Mouse (Mus musculus): ENCODE data around the gene Slc5a5. TPM values are rescaled to one million over a fixed set of nuclear protein-coding genes. Genes with fewer than 3 reads are reported as not detected.

Slc5a5 gene
- polyA plus RNA-seq, 1 experiment from 2014 or later: 0.11 TPM

GRCm38 (mm10) chr8:70876382-70876781 lies 16.2 kb downstream of the Slc5a5 start:
- ATAC-seq (ENCODE audit: low read depth): no peak
- Histone ChIP-seq H3K27ac (ENCODE audit: low read length) (no peak overlapping the region), H3K9ac (ENCODE audit: low read depth, low read length) (no peak overlapping the region), H3K4me3 (ENCODE audit: low read depth, low read length) (no peak overlapping the region), H3K4me2 (ENCODE audit: low read depth, low read length) (no peak overlapping the region), H3K4me1 (ENCODE audit: control insufficient read depth, low read depth, low read length) (peaks cover 16% of the 10 kb centered on the region), H3K36me3 (ENCODE audit: control insufficient read depth, insufficient read depth) (no peaks in the 10 kb centered on the region), H3K27me3 (ENCODE audit: control insufficient read depth, insufficient read depth, low read depth, low read length) (peaks cover 13% of the 10 kb centered on the region), H3K9me3 (replicated peaks; ENCODE audit: control insufficient read depth, low read length) (no peaks in the 10 kb centered on the region)
- 36% methylated on average over 4 of the region's 4 CpGs for WGBS (ENCODE audit: insufficient replicate concordance)

- no peak for ATAC-seq (ENCODE audit: low read depth)
- WGBS (ENCODE audit: insufficient replicate concordance): 77% methylated on average over 13 of the region's 13 CpGs
- Histone ChIP-seq H3K9me3 (replicated peaks; ENCODE audit: control insufficient read depth, low read length) (no peaks in the 10 kb centered on the region), H3K4me1 (ENCODE audit: control insufficient read depth, low read depth, low read length) (peaks cover 23% of the 10 kb centered on the region), H3K4me3 (ENCODE audit: low read depth, low read length) (no peak overlapping the region), H3K27me3 (ENCODE audit: control insufficient read depth, insufficient read depth, low read depth, low read length) (peaks cover 2% of the 10 kb centered on the region; the same call in 1 of the 2 replicates), H3K9ac (ENCODE audit: low read depth, low read length) (no peak overlapping the region), H3K36me3 (ENCODE audit: control insufficient read depth, insufficient read depth) (no peaks in the 10 kb centered on the region), H3K27ac (ENCODE audit: low read length) (no peak overlapping the region), H3K4me2 (ENCODE audit: low read depth, low read length) (no peak overlapping the region)
Observed at GRCm38 (mm10) chr8:70874441-70874840, 18.1 kb downstream of the Slc5a5 start.

GRCm38 (mm10) chr8:70873364-70873985 lies 19.1 kb downstream of the Slc5a5 start, which contains the start of gene Ccdc124:
Gene Ccdc124 (minus strand): TSS chr8:70873935.
- peak within 1 kb of the TSS; percentile 76 for H3K9ac ChIP-seq (ENCODE audit: low read depth, low read length)
- ATAC-seq (ENCODE audit: low read depth): peak; percentile 87
- peak within 1 kb of the TSS; percentile 70 for H3K4me2 ChIP-seq (ENCODE audit: low read depth, low read length)
- no peaks in the 10 kb centered on the region for H3K27me3 ChIP-seq (ENCODE audit: control insufficient read depth, insufficient read depth, low read depth, low read length)
- WGBS (ENCODE audit: insufficient replicate concordance): under 1% methylated on average over 46 of the region's 46 CpGs
- H3K4me1 ChIP-seq (ENCODE audit: control insufficient read depth, low read depth, low read length): peaks cover 33% of the 10 kb centered on the region
- peak within 1 kb of the TSS; percentile 75 for H3K4me3 ChIP-seq (ENCODE audit: low read depth, low read length)
- no peaks in the 10 kb centered on the region for H3K9me3 ChIP-seq (replicated peaks; ENCODE audit: control insufficient read depth, low read length)
- no peaks in the 10 kb centered on the region for H3K36me3 ChIP-seq (ENCODE audit: control insufficient read depth, insufficient read depth)
- peak within 1 kb of the TSS; percentile 64 for H3K27ac ChIP-seq (ENCODE audit: low read length)

DNA sequence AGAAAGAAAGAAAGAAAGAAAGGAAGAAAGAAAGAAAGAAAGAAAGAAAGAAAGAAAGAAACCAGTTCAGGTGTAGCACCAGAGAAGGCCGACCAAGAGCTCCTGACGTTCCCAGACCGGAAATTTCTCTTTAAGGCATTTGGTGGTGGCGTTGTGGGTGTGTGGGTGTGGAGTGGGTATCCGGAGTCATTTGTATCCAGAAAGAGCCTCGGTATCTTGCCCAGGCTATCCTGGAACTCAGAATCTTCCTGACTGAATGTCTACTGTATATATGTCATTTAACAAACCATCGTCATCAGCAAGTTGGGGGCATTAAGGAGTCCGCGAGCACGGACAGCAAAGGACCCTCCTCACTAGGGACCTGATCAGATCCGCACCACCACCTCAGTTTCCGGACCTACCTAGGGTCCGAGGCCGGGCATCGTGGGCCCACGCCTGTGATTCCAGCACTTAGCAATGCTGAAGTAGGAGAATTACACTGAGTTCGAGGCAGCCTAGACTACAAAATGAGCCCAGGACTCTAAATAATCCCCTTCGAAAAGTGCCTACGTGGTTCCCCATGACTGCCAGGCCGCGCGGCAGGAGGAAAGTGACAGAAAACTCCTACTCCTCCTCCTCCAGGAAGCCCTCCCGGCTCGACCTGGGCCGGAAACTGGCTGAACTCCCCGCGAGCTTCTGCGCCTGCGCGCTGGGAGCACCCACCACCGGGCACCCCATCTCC lies 19.8 kb downstream of the Slc5a5 start:
- H3K4me2 ChIP-seq (ENCODE audit: low read depth, low read length): peak overlapping the region; percentile 70
- peaks cover 3% of the 10 kb centered on the region; the same call in 1 of the 2 replicates for H3K36me3 ChIP-seq (ENCODE audit: control insufficient read depth, insufficient read depth)
- H3K9ac ChIP-seq (ENCODE audit: low read depth, low read length): peak overlapping the region; percentile 76
- peak overlapping the region; percentile 75 for H3K4me3 ChIP-seq (ENCODE audit: low read depth, low read length)
- H3K27me3 ChIP-seq (ENCODE audit: control insufficient read depth, insufficient read depth, low read depth, low read length): no peaks in the 10 kb centered on the region
- H3K4me1 ChIP-seq (ENCODE audit: control insufficient read depth, low read depth, low read length): peaks cover 40% of the 10 kb centered on the region
- H3K27ac ChIP-seq (ENCODE audit: low read length): peak overlapping the region; percentile 64
- H3K9me3 ChIP-seq (replicated peaks; ENCODE audit: control insufficient read depth, low read length): no peaks in the 10 kb centered on the region
- ATAC-seq (ENCODE audit: low read depth): no peak
- 3% methylated on average over 31 of the region's 31 CpGs for WGBS (ENCODE audit: insufficient replicate concordance)

DNA sequence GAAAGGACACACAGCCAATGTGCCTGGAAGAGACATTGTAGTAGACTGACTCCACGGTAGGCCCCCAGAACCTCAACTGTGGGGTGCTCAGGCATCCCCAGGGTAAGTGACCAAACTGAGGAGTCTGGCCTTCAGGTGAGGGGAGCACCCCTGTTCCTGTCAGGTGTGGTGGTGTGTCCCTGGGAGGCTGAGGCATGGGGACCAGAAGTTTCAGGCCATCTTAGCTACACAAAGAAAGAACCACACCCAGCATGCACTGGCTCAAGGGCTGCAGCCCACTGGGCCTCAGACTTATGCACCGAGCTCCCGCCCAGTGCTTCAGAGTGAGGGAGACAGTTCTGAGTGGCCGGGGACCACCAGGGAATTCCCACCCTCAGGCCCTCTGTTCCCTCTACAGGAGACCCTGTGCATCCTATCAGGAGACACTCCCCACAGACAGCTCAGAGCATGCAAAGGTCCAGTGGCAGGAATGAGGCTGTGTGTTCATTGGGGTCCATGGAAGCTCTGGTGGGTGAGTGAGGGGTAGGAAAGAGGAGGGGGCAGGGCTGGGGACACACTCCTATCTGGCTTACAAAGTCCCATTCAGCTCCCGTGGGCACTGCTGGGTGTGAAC lies 21.3 kb downstream of the Slc5a5 start:
- no peak overlapping the region for H3K9ac ChIP-seq (ENCODE audit: low read depth, low read length)

GRCm38 (mm10) chr8:70869601-70870041 lies 22.9 kb downstream of the Slc5a5 start:
- Histone ChIP-seq H3K36me3 (ENCODE audit: control insufficient read depth, insufficient read depth) (peaks cover 3% of the 10 kb centered on the region; the same call in 1 of the 2 replicates), H3K27ac (ENCODE audit: low read length) (no peak overlapping the region), H3K4me3 (ENCODE audit: low read depth, low read length) (no peak overlapping the region), H3K9ac (ENCODE audit: low read depth, low read length) (no peak overlapping the region), H3K4me1 (ENCODE audit: control insufficient read depth, low read depth, low read length) (peaks cover 54% of the 10 kb centered on the region), H3K27me3 (ENCODE audit: control insufficient read depth, insufficient read depth, low read depth, low read length) (peaks cover 8% of the 10 kb centered on the region), H3K9me3 (replicated peaks; ENCODE audit: control insufficient read depth, low read length) (no peaks in the 10 kb centered on the region), H3K4me2 (ENCODE audit: low read depth, low read length) (no peak overlapping the region)
- ATAC-seq (ENCODE audit: low read depth): no peak
- WGBS (ENCODE audit: insufficient replicate concordance): 51% methylated on average over 16 of the region's 16 CpGs

More for the DNA sequence above, 21.3 kb downstream of the Slc5a5 start:
- peaks cover 3% of the 10 kb centered on the region; the same call in 1 of the 2 replicates for H3K36me3 ChIP-seq (ENCODE audit: control insufficient read depth, insufficient read depth)
- WGBS (ENCODE audit: insufficient replicate concordance): 85% methylated on average over 5 of the region's 5 CpGs
- no peaks in the 10 kb centered on the region for H3K9me3 ChIP-seq (replicated peaks; ENCODE audit: control insufficient read depth, low read length)
- no peak overlapping the region for H3K27ac ChIP-seq (ENCODE audit: low read length)
- peaks cover 43% of the 10 kb centered on the region for H3K4me1 ChIP-seq (ENCODE audit: control insufficient read depth, low read depth, low read length)
- H3K27me3 ChIP-seq (ENCODE audit: control insufficient read depth, insufficient read depth, low read depth, low read length): no peaks in the 10 kb centered on the region
- H3K4me2 ChIP-seq (ENCODE audit: low read depth, low read length): no peak overlapping the region
- H3K4me3 ChIP-seq (ENCODE audit: low read depth, low read length): no peak overlapping the region
- ATAC-seq (ENCODE audit: low read depth): no peak

DNA sequence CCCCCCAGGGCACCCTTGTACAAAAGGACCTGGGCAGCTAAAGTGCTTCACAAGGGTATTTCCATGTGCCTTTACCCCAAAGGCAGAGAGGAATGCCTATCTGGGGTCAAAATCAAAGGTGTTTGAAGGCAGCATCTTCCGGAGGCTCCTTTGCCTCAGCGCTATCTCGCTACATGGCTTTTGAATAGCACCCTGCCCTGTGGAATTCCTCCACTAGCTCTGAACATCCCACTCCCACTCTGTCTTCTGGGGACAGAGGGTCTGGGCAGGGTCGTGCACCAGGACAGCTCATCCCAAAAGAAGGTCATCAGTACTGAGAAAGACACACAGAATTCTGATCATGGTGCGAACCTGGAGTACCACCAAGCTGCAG lies 23.4 kb downstream of the Slc5a5 start:
- H3K9me3 ChIP-seq (replicated peaks; ENCODE audit: control insufficient read depth, low read length): no peaks in the 10 kb centered on the region
- H3K4me3 ChIP-seq (ENCODE audit: low read depth, low read length): peak overlapping the region; percentile 41; the same call in 1 of the 2 replicates
- H3K4me1 ChIP-seq (ENCODE audit: control insufficient read depth, low read depth, low read length): peaks cover 59% of the 10 kb centered on the region
- H3K36me3 ChIP-seq (ENCODE audit: control insufficient read depth, insufficient read depth): peaks cover 3% of the 10 kb centered on the region; the same call in 1 of the 2 replicates
- no peak for ATAC-seq (ENCODE audit: low read depth)
- no peak overlapping the region for H3K9ac ChIP-seq (ENCODE audit: low read depth, low read length)
- no peak overlapping the region for H3K27ac ChIP-seq (ENCODE audit: low read length)
- H3K4me2 ChIP-seq (ENCODE audit: low read depth, low read length): peak overlapping the region; percentile 52
- peaks cover 12% of the 10 kb centered on the region for H3K27me3 ChIP-seq (ENCODE audit: control insufficient read depth, insufficient read depth, low read depth, low read length)
- 47% methylated on average over 5 of the region's 5 CpGs for WGBS (ENCODE audit: insufficient replicate concordance)

- H3K27ac ChIP-seq (ENCODE audit: low read length): no peak overlapping the region
Observed at GRCm38 (mm10) chr8:70868559-70869198, 23.9 kb downstream of the Slc5a5 start.

More at GRCm38 (mm10) chr8:70868559-70869198, 23.9 kb downstream of the Slc5a5 start:
- Histone ChIP-seq H3K9me3 (replicated peaks; ENCODE audit: control insufficient read depth, low read length) (no peaks in the 10 kb centered on the region), H3K36me3 (ENCODE audit: control insufficient read depth, insufficient read depth) (peaks cover 3% of the 10 kb centered on the region; the same call in 1 of the 2 replicates), H3K4me3 (ENCODE audit: low read depth, low read length) (peak overlapping the region; percentile 41), H3K9ac (ENCODE audit: low read depth, low read length) (peak overlapping the region; percentile 32; the same call in 1 of the 2 replicates), H3K4me2 (ENCODE audit: low read depth, low read length) (peak overlapping the region; percentile 52), H3K4me1 (ENCODE audit: control insufficient read depth, low read depth, low read length) (peaks cover 60% of the 10 kb centered on the region), H3K27me3 (ENCODE audit: control insufficient read depth, insufficient read depth, low read depth, low read length) (peaks cover 17% of the 10 kb centered on the region)
- peak; percentile 9; the same call in 1 of the 2 replicates for ATAC-seq (ENCODE audit: low read depth)
- WGBS (ENCODE audit: insufficient replicate concordance): 28% methylated on average over 40 of the region's 40 CpGs

Data from liver, embryonic 16.5 days (tissue).